Mouse (Mus musculus): ENCODE measurements at regions not wholly inside any gene's neighbourhood (a gene's known extent, or its start where the extent isn't known, plus 50 kb on each side); places are given as distances from the start of the nearest gene placed in this dataset.

DNA sequence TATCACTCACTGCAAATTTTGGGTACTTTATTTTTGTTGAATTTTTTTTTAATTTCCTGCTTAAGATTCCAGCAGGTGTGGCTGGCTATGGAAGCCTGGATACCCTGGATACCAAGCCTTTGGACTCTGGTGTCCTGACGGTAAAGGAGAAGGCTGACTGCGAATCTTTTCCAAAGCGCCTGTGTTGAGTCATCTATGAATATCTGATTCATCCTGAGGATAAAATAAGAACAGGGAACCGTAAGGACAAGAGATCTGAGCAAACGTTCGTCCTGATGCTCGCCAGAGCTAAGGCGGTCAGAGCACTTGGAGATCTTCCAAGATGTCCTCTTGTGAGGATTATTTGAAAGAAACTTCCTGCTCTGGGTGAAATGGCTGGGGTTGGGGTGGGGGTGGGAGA lies 173.2 kb upstream of the Tox3 start:
- no peak overlapping the region for H3K4me3 ChIP-seq (ENCODE audit: low read depth, low read length)
- H3K27me3 ChIP-seq (replicated peaks; ENCODE audit: control insufficient read depth, insufficient read depth, low read length), result no peaks in the 10 kb centered on the region
- no peak overlapping the region for H3K27ac ChIP-seq (ENCODE audit: low read depth, low read length)
- no peak overlapping the region for H3K4me2 ChIP-seq (replicated peaks; ENCODE audit: low read depth)
- ATAC-seq, result no peak
- TF ChIP-seq CTCF (IDR thresholded peaks at IDR 0.05; ENCODE audit: low read depth), result no peak
- H3K36me3 ChIP-seq (ENCODE audit: control insufficient read depth, insufficient read depth), result no peaks in the 10 kb centered on the region
- H3K9me3 ChIP-seq (ENCODE audit: control insufficient read depth), result no peaks in the 10 kb centered on the region
- H3K4me1 ChIP-seq (replicated peaks; ENCODE audit: control insufficient read depth, insufficient read depth, low read length), result no peaks in the 10 kb centered on the region
- no peak overlapping the region for H3K9ac ChIP-seq (ENCODE audit: low read depth, low read length)
- WGBS, result 56% methylated on average over 8 of the region's 8 CpGs

DNA sequence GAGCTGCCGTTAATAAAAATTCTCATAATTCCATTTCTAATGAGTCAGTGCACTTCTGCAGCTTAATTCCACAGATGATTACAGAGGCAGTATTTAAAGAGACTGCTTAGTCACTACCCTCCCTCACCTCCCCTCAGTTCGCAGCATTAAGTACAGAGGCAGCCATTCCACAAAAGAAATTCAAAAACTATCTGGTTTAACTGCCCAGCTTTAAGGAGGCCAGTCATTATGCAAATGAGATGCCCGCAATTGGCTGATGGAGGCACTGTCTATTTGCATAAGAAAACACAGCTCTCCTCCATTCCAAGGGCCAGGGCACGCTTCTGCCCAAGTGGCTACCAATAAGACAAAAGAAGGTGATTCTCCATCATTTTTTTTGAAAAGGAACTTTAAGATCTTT lies 172.0 kb upstream of the Tox3 start:
- Histone ChIP-seq H3K36me3 (ENCODE audit: control insufficient read depth, insufficient read depth) (no peaks in the 10 kb centered on the region), H3K4me3 (ENCODE audit: low read depth, low read length) (no peak overlapping the region), H3K9me3 (ENCODE audit: control insufficient read depth) (no peaks in the 10 kb centered on the region), H3K9ac (ENCODE audit: low read depth, low read length) (no peak overlapping the region), H3K27me3 (replicated peaks; ENCODE audit: control insufficient read depth, insufficient read depth, low read length) (no peaks in the 10 kb centered on the region), H3K27ac (ENCODE audit: low read depth, low read length) (no peak overlapping the region), H3K4me2 (replicated peaks; ENCODE audit: low read depth) (no peak overlapping the region), H3K4me1 (replicated peaks; ENCODE audit: control insufficient read depth, insufficient read depth, low read length) (no peaks in the 10 kb centered on the region)
- no peak for TF ChIP-seq CTCF (IDR thresholded peaks at IDR 0.05; ENCODE audit: low read depth)
- 40% methylated on average over 4 of the region's 4 CpGs for WGBS
- no peak for ATAC-seq

DNA sequence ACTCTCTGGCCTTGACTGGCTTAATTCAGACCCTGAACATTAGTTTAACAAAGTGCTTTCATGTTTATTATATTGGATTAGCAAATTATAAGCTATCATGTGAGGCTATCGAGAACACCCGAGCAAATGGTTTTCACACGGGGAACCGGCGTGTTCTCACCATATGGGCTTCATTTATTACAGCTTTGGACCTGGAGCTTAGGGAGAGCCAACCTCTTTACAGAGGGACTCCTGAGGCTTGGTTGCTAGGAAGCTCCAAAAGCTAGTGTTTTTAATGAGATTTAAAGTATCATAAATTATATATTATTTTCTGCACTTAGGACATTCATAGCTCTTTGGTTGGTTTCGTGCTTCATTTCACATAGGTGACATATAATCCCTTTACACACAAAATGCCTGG lies 171.4 kb upstream of the Tox3 start:
- TF ChIP-seq CTCF (IDR thresholded peaks at IDR 0.05; ENCODE audit: low read depth), result no peak
- WGBS, result 81% methylated on average over 6 of the region's 6 CpGs

DNA sequence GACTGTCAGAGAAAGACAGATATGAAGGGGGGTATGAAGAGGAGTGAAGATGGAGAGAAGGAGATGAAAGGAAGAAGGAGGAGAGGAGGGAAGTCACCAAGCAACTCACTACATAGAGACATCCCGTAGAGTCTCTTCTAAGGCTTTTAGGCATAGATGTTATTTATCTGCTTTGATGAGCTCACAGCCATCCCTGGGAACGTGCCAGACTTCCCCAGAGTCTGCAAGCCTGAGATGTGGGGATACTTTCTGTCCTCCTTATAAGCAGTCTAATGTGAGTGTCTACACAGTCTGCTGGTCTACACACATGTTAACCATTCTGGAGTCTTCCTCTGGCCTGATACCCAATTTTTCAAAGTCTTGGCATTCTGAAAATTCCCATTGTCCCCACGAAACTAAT lies 166.0 kb upstream of the Tox3 start:
- no peaks in the 10 kb centered on the region for H3K4me1 ChIP-seq (replicated peaks; ENCODE audit: control insufficient read depth, insufficient read depth, low read length)
- no peak overlapping the region for H3K9ac ChIP-seq (ENCODE audit: low read depth, low read length)
- H3K4me3 ChIP-seq (ENCODE audit: low read depth, low read length), result no peak overlapping the region
- no peak overlapping the region for H3K4me2 ChIP-seq (replicated peaks; ENCODE audit: low read depth)
- no peak overlapping the region for H3K27ac ChIP-seq (ENCODE audit: low read depth, low read length)
- H3K36me3 ChIP-seq (ENCODE audit: control insufficient read depth, insufficient read depth), result no peaks in the 10 kb centered on the region
- ATAC-seq, result no peak
- no peaks in the 10 kb centered on the region for H3K27me3 ChIP-seq (replicated peaks; ENCODE audit: control insufficient read depth, insufficient read depth, low read length)
- H3K9me3 ChIP-seq (ENCODE audit: control insufficient read depth), result no peaks in the 10 kb centered on the region
- WGBS, result 71% methylated on average over 3 of the region's 3 CpGs
- TF ChIP-seq CTCF (IDR thresholded peaks at IDR 0.05; ENCODE audit: low read depth), result no peak

More for the DNA sequence above, 171.4 kb upstream of the Tox3 start:
- no peaks in the 10 kb centered on the region for H3K27me3 ChIP-seq (replicated peaks; ENCODE audit: control insufficient read depth, insufficient read depth, low read length)
- no peak overlapping the region for H3K27ac ChIP-seq (ENCODE audit: low read depth, low read length)
- ATAC-seq, result no peak
- no peaks in the 10 kb centered on the region for H3K9me3 ChIP-seq (ENCODE audit: control insufficient read depth)
- no peak overlapping the region for H3K4me2 ChIP-seq (replicated peaks; ENCODE audit: low read depth)
- no peak overlapping the region for H3K9ac ChIP-seq (ENCODE audit: low read depth, low read length)
- H3K4me3 ChIP-seq (ENCODE audit: low read depth, low read length), result no peak overlapping the region
- no peaks in the 10 kb centered on the region for H3K36me3 ChIP-seq (ENCODE audit: control insufficient read depth, insufficient read depth)
- no peaks in the 10 kb centered on the region for H3K4me1 ChIP-seq (replicated peaks; ENCODE audit: control insufficient read depth, insufficient read depth, low read length)

DNA sequence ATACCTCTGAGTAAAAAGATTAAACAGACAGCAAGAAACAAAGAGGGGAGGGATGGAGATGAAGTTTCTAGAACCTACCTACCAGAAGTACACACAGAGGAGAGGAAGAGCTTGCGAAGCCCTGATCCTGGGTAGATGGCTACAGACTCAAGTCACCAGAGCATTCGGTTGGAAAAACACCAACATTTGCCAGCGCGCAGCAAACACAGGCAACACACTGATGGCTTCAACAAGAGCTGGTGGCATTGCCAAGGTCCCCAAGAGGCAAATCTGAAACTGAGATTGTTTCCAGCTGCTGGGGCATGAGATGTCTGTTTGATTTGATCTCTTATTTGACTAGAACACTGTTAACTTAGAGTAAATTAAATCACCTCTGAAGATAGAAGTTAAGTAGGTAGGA lies 165.5 kb upstream of the Tox3 start:
- H3K4me1 ChIP-seq (replicated peaks; ENCODE audit: control insufficient read depth, insufficient read depth, low read length), result no peaks in the 10 kb centered on the region
- no peak overlapping the region for H3K4me2 ChIP-seq (replicated peaks; ENCODE audit: low read depth)
- 90% methylated on average over 4 of the region's 4 CpGs for WGBS
- no peaks in the 10 kb centered on the region for H3K9me3 ChIP-seq (ENCODE audit: control insufficient read depth)
- no peak overlapping the region for H3K27ac ChIP-seq (ENCODE audit: low read depth, low read length)
- H3K36me3 ChIP-seq (ENCODE audit: control insufficient read depth, insufficient read depth), result no peaks in the 10 kb centered on the region
- no peak for ATAC-seq
- H3K4me3 ChIP-seq (ENCODE audit: low read depth, low read length), result no peak overlapping the region
- H3K27me3 ChIP-seq (replicated peaks; ENCODE audit: control insufficient read depth, insufficient read depth, low read length), result no peaks in the 10 kb centered on the region
- H3K9ac ChIP-seq (ENCODE audit: low read depth, low read length), result no peak overlapping the region
- TF ChIP-seq CTCF (IDR thresholded peaks at IDR 0.05; ENCODE audit: low read depth), result no peak

DNA sequence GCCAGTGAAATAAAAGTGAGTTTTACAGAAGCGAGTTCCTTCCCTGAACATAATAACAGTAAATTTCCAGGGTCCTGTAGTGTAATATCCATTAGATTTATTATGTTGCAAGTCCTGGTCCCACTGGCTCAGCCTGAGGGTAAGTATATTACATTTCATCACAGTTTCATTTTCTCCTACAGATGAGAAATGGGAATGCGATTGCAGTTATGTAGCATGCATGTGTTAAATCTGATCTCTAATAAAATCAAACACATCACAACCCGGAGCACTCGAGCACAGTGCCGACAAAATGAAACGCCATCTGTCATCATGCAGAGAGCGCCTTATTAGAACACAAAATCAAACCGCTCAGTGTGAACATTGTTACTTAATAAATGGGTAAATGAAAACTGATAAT lies 165.0 kb upstream of the Tox3 start:
- Histone ChIP-seq H3K27me3 (replicated peaks; ENCODE audit: control insufficient read depth, insufficient read depth, low read length) (no peaks in the 10 kb centered on the region), H3K4me2 (replicated peaks; ENCODE audit: low read depth) (no peak overlapping the region), H3K36me3 (ENCODE audit: control insufficient read depth, insufficient read depth) (no peaks in the 10 kb centered on the region), H3K9me3 (ENCODE audit: control insufficient read depth) (no peaks in the 10 kb centered on the region), H3K4me1 (replicated peaks; ENCODE audit: control insufficient read depth, insufficient read depth, low read length) (no peaks in the 10 kb centered on the region), H3K27ac (ENCODE audit: low read depth, low read length) (no peak overlapping the region), H3K9ac (ENCODE audit: low read depth, low read length) (no peak overlapping the region), H3K4me3 (ENCODE audit: low read depth, low read length) (no peak overlapping the region)
- no peak for ATAC-seq
- 80% methylated on average over 8 of the region's 8 CpGs for WGBS
- TF ChIP-seq CTCF (IDR thresholded peaks at IDR 0.05; ENCODE audit: low read depth), result no peak

DNA sequence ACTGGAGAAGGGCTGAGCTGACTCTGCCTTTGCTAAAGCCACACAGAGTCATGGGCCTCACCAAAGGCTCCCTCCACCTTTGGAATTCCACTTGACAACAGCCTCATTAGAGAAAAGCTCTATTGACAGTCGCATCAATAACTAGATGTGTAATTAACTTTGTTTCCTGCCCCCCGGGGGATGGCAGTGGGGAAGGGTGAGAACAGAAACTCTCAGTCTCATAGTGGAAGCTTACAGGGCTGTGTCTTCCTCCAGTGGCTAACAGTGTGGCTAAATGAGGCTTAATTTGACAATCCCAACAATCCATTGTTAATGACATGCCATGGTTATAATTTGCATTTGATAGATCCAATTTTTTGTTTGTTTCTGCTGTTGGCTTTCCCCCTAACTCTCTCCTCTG lies 164.5 kb upstream of the Tox3 start:
- no peak overlapping the region for H3K27ac ChIP-seq (ENCODE audit: low read depth, low read length)
- no peaks in the 10 kb centered on the region for H3K4me1 ChIP-seq (replicated peaks; ENCODE audit: control insufficient read depth, insufficient read depth, low read length)
- no peaks in the 10 kb centered on the region for H3K36me3 ChIP-seq (ENCODE audit: control insufficient read depth, insufficient read depth)
- TF ChIP-seq CTCF (IDR thresholded peaks at IDR 0.05; ENCODE audit: low read depth), result no peak
- H3K27me3 ChIP-seq (replicated peaks; ENCODE audit: control insufficient read depth, insufficient read depth, low read length), result no peaks in the 10 kb centered on the region
- no peak for ATAC-seq
- 51% methylated on average over 2 of the region's 2 CpGs for WGBS
- no peak overlapping the region for H3K9ac ChIP-seq (ENCODE audit: low read depth, low read length)
- H3K9me3 ChIP-seq (ENCODE audit: control insufficient read depth), result no peaks in the 10 kb centered on the region
- no peak overlapping the region for H3K4me3 ChIP-seq (ENCODE audit: low read depth, low read length)
- no peak overlapping the region for H3K4me2 ChIP-seq (replicated peaks; ENCODE audit: low read depth)

Measured in intestine, postnatal 0 days (tissue).